Mouse (Mus musculus) ovary, postnatal 36 days (tissue): ENCODE measurements around the gene Stx11.
"Not testable (repeated sequence)": the region's sequence is repeated elsewhere in the genome, so short reads cannot be mapped to it uniquely, and the experiment has no call there.

ENCODE experiments used
- DNase-seq: peaks from one replicate; pipeline ENCODE4 v3.0.0; 2022; ENCODE audit warnings: low spot score, mixed read lengths

The Stx11 gene

DNA sequence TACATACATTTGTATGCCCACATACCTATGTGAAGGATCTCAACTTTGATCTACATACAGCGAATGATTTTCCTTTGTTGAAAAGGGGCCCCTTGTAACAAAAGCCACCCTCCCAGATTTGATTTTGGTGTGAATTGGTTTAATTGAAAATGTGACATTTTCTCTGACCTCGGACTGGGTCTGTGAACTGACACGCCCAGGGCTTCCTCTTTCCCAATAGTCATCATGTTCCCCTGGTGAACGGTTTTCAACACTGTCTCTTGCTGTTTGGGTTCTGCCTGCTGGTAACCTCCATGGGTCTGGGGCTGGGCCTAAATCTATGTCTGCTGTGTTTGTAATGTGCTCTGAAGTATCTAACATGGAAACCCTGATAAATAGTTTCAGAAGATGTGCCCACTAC, 6.8 kb downstream of the Stx11 start:
- no peak for DNase-seq

DNA sequence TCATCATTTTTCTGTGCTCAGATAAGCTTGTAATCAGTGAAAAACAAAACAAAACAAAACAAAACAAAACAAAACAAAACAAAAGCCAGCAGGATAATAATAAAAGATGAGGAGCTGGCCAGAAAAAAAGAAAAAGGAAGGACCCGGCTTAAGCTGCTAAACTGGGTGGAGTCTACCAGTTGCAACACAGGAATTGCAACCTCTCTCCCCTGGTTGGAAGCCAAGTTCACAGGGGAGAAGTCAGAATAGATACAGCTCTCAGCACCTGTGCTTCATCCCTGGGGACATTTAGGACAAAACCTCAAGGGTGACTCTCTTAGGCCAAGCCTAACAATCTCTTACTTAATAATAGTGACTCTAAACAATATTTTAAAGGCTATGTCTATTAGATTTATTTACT, 8.3 kb downstream of the Stx11 start:
- DNase-seq = no peak

DNA sequence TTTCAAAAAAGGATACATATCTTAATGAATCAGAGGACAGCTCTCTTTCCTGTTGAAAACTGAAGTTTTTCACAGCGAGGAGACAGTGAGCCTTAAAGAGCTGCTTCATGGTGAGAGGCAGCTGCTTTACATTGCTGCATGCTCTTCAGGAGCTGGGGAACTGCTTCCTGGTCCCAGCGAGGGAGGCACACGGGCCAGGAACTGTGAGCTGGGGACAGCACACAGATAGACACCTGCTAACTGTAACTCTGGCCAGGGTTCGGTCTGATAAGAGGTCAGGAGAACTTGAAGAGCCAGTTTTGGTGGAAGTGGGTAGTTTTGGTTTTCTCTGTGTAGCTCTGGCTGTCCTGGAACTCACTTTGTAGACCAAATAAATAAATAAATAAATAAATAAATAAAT, 12.7 kb downstream of the Stx11 start:
- DNase-seq = not testable (repeated sequence)

DNA sequence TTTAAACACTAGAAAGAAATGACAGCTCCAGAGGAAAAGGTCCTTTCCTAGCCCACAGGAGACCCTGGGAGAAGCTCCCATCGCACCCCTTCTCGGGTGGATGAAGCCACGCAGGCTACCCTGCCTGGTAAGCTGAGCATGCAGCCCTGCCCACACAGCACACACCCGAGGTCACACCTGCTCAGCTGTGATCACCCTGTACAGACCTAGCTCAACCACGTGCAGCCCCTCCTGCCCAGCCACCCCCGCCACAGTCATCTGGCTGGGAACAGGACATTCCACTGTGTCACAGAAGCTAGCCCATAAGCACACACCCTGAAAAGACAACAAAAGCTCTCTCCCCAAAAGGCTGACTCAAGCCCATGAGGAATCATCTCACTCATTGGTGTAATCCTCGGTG, 14.8 kb downstream of the Stx11 start:
- DNase-seq = no peak

DNA sequence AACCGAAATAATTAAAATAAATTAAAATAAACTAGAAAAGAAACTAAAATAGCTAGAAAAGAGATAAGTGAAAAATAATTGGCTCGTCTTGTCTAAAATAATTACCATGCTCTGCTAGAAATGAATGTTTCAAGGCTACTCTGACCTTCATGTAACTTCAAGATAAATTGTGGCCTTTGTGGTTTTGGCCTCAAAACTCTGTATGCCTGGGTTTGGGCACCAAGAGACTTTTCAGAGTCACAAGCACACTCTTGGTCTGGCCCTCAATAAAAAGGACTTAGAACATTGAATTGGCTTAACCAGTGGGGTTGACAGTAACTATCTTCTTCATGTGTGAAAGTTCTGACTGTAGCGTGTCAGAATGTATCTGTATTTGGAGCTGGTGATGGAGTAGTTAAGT, 16.5 kb downstream of the Stx11 start:
- no peak for DNase-seq

DNA sequence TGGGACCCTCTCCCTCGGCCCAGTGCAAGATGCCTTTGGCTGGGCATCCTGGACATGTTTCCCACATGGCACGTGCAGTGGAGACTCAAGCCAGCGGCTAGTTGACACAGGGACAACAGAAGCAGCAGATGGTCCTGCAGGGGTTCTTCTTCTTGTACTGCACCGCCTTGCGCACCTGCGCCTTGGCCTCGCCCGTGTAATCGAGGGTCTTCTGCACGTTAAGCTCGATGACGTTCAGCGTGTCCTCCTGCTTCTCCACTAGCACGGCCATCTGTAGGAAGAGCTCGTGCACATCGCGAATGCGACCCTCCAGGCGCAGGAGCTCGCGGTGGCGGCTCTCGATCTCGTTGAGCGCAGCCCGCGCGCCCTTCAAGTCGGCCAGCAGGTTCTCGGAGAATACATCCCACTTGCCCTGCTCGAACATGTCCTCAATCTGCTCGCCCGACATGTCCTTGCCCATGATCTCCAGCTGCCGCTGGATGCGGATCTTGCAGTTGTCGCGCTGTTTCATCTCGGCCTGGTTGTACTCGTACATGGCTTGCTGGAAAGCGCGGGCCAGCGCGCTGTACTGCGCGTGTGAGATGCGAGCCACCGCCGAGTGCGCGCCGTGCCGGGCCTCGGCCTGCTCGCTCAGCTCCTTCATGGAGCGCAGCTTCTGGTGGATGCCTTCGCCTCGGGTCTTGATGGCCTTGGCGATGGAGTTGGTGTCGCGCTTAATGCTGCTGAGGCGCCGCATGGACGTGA, 22.9 kb downstream of the Stx11 start:
- DNase-seq = peak; percentile 30

DNA sequence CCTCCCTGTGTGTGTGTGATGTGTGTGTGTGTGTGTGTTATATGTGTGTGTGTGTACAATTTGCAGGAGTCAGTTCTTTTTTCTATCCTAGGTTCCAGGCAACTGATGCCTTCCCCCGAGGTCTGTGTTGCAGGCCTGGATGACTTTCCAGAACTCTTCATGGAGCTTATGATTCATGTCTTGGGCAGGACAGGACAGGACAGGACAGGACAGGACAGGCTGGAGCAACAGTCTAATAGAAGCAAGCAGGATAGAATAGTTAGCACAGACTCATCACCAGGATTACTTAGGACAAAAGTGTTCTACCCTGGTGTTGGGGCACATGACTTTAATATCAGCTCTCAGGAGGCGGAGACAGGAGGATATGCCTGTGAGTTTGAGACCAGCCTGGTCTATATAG, 25.3 kb downstream of the Stx11 start:
- no peak for DNase-seq

DNA sequence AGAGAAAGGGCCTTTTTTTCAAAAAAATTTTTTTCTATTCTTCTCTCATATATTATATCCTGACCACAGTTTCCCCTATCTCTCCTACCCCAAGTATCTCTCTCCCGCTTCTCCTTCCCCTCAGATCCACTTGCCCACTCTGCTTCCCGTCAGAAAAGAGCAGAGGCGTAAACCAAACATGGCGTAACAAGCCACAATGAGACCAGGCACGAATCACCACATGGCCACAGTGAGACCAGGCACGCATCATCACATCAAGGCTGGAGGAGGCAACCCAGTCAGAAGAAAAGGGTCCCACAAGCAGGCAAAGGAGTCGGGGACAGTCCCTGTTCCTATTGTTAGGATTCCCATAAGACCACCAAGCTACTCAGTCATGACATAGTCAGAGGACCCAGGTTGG, 28.0 kb downstream of the Stx11 start:
- DNase-seq = no peak

DNA sequence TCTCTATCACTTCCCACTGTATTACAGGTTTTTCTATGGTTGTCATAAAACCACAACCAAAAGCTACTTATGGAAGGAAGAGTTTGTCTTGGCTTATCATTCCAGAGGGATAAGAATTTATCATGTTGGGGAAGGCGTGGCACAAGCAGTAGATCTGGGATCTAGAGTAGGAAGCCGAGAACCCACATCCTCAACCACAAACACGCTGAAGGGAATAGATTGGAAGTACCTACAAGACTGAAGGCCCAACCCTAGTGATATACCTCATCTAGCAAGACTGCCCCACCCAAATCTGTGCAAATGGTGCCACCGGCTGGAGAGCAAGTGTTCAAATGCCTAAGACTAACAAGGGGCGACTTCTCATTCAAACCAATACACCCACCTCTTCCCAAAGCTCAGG, 28.5 kb downstream of the Stx11 start:
- no peak for DNase-seq

DNA sequence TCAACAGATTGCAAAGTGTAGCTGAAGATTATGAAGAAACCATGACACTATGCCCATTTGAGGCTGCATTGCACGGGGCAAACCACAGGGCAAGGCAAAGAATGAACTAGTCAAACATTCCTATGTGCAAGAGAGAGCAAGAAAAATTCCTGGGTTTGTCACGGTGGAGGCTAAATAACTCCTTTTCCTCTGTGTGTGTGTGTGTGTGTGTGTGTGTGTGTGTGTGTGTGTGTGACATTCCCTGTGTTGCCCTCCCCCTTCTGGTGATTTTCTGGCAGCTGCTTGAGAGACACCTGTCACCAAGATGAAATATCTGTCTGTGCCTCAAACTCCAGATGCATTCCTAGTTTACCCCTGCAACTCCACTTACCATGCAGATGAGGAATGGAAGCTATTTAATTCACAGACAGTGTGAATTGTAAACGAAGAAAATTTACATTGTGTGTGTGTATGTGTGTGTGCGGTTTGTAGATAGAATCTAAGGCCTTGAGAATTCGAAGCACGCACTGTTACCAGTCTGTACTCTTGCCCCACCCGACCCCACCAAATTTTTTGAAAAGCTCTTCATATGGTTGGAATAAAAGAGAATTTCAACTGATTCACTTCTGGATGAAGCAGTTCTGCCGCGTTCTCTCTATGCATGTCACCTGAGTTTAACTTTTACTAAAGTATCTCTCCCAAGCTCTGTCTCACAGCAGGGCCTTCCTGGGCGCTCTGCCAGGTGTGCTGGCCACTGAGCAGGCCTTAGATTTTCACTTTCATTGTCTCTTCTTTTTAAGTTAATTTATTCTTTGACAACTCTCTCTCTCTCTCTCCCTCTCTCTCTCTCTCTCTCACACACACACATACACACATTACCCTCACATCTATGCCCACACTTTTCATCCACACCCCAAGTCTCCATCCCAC, 32.4 kb downstream of the Stx11 start:
- no peak for DNase-seq

DNA sequence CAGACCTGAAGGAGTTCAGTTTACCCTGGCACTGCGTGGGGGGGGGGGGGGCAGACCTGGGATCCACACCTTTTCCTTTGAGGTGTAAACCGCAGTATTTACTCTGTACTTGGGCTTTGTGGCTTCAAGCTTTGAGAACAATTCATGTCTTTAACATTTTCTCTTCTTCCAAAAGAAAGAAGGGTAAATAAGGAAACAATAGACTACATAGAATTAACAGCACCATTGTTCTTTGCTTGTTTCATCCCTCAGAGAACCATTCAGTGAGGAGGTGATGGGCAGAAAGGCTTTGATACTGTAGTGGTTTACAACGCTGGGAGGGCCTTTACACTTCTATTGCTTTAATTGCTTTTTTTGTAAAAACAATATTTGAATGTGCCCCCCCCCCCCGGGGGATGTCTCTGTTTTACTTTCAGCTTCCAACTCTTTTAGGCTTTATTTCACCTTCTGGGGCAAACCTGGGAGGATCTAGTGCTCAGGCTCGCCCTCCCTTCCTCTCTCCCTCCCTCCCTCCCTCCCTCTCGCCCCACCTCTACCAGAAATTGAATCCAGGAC, 33.7 kb downstream of the Stx11 start:
- DNase-seq = no peak

DNA sequence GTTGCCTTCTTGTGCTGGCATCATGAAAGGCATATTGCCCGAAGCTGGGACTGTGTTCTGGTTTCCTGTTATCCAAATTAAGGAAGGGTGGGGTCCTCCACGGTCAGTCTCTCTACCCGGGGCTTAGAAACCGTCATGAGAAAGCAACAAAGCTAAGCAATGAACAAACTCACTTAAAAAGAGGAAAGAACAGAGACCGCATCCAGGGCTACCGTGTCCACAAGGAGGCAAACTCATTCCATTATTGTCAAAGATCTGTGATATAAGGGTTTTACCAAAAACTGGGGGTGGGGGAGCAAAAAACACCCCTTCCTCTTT, 34.3 kb downstream of the Stx11 start:
- no peak for DNase-seq

DNA sequence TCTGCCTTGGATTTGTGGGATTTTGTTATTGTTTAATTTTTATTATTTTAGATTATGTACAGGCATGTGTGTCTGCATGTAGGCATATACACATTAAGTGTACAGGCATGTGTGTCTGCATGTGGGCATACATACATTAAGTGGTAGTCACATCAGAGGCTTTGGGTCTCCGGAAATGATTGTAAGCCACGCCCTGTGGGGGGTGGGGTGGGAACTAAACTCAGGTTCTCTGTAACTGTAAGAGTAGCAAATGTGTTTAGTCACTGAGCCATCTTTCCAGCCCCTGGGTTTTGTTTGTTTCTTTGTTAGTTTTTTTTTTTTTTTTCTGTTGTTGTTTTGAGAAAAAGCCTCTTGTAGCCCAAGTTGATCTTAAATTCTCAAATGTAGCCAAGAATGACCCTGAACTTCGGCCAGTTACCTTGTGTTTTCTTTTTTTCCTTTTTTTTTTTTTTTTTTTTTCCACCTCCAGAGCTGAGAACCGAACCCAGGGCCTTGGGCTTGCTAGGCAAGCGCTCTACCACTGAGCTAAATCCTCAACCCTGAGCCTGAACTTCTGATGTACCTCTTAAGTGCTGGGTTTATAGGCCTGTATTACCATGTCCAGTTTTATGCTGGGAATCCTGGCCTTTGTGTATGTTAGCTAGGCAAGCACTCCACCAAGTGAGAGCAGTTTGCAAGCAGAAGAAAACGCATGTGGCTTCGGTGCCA, 34.8 kb downstream of the Stx11 start:
- DNase-seq = no peak

DNA sequence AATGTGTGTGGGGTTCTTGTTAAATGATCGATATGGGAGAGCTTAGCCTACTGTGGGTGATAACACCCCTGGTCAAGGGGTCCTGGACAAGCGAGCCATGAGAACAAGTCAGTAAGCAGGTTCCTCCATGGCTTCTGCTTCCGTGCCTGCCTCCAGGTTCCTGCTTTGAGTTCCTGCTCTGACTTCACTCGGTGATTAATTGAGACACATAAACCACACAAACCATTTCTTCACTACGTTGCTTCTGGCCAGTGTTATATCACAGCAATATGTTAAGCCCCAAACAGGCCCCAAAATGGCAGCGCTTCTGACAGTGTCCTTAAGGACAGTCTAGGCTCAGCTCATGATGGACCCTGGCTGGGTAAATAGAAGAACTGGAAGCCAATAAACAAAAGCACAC, 35.9 kb downstream of the Stx11 start:
- no peak for DNase-seq

DNA sequence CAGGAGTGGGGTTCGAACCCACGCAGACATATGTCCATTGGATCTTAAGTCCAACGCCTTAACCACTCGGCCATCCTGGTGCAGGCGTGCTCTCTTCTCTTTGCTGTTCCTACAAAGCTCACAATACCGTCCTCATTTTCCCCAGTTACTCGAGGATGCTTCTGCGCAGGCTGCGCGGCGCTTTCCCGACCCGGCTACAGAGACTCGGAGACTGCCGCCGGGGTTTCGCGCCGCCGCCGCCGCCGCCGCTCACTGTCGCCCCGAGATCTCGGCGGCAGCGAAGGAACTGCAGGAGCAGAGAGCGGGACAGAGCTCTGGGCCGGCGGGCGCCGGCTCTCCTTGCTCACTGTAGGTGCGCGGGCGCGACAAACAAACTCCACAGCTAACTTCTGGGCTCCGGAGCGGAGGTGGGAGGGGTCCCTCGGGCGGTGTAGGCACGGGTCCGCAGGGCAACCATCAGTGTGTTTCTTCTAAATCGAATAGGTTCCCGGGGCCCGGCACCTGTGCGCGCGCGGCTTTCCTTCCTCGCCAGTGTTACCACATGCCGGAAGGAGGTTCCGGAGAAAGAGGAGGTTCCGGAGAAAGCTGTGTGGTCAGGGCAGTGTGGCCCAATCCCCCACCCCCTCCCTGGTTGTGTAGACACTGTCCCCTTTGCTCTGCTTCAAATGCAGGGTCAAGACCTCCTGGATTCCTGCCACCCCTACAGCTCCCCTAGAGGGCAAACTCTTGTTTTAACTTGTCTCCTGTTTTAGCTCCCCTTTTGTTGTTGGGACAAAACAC, 41.3 kb downstream of the Stx11 start:
- DNase-seq = peak; percentile 89

DNA sequence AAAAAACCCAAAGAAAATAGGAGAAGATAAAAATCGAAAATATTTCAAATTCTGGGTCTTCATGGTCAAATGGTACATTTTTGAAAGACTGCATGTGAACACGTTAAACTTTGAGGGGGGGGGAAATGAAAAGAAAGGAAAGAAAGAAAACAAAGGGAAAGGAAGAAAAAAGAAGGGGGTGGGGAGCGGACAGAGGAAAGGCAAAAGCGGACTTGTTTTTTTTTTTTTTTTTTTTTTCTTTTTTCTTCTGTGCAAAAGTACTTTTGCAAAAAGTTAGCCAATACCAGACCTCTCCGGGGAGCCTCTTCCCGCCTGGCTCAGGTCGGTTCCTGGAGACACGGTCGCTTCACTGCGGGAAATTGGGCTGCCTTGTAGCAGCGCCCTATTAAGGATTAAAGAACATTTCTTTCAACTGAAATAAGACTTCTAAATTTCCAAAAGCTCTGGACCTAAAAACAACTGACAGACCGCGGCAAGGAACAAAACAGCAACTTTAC, 42.0 kb downstream of the Stx11 start:
- DNase-seq = no peak

DNA sequence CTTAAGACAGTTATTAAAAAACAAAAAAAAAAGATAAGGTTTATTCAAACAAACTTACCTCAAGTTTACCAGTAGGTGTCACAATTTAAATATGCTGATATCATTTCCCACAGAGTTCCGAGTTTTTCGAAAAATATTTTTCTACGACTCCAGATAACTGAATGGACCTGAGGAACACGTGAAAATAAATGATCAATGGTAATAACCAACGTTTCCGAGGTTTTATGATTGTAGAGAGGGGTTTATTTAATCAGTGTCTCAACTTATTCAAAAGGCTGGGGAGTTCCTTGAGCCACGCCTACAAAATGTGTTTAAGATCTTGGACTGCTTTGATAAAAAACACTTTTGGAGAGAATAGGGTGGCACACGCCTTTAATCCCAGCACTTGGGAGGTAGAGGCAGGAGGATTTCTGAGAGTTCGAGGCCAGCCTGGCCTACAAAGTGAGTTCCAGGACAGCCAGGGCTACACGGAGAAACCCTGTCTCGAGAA, 42.5 kb downstream of the Stx11 start:
- DNase-seq = no peak

DNA sequence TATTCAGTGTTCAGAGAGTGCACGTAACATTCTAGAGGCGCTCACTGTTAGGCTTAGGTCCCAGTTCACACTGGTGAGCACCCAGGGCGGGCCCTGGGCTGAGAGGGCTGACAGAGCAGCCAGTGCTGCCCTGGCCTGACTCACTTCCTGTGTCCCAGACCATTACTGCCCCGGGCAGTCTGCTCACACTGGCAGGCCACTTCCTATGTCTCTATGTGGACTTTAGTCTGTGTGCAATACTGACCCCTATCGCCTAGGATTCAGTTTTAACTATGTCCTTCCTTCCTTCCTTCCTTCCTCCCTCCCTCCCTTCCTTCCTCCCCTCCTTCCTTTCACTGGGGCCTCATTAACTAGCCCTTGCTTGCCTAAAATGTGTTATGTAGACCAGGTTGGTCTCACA, 44.8 kb downstream of the Stx11 start:
- no peak for DNase-seq

DNA sequence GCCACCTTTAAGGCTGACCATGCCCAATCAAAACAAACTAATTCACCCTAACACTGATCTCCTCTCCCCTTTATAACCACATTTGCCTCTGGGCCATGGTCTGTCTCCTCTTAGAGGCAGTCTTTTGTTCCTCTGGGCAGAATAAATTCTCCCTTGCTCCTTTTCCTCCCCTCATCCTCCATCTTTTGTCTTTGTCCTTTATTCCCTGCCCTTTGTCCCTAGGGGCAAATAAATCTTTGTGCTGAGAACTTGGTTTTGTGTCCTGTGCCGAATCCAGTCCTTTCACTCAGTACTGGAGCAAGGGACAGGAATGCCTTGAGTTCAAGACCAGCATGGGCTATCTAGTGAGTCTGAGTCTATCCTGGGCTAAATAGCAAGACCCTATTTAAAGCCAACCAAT, 46.5 kb downstream of the Stx11 start:
- no peak for DNase-seq

DNA sequence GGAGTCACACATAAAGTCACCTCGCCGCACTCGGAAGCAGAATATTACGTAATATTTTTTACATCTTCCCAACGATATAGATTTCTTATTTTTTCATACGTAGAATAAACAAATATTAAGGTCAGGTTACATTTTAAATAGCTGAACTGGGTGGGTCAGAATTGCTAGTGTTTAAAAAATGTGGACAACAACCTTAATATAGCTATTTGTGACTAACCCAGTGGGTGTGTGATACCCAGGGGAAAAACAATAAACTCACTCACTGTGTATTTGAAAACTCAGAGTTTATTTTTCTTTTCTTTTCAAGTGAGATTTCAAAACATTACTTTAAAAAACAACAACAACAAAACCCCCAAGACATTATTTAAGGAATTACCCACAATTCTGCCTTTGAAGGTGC, 47.7 kb downstream of the Stx11 start:
- no peak for DNase-seq

DNA sequence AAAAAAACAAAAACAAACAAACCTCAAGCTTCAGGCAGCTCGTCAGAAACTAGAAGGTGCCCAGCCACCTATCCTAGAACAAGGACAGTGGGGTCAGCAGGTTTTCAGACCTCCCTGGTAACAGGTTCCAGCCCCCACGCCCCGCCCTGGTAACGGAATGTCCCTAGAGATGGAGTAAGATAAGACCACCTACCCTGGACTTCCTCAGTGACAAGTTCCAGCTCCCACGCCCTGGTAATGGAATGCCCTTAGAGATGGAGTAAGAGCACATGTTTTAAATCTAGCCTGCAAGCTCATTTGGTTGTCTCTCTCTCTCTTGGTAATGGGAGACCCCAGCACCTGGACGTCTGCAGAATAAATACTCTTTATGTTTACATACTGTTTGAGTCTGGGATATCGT, 48.3 kb downstream of the Stx11 start:
- DNase-seq = no peak

DNA sequence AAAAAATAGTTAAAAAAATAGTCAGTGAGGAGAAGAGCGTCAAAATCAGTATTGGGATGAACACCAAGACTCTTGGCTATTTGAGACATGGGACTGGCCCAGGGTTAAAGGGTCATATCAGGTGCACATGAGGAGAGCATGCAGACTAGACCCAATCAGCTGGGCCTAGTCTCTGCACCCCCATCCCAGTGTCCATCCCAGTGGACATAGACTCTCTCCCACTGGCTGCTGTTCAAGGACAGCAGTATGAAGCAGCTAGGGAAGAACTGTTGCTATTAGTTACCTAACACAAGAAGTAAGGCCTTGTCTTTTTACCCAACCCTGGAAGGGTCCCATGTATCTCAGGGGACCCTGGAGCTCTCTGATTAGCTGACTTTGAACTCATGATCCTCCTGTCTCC, 49.9 kb downstream of the Stx11 start:
- no peak for DNase-seq
